Mouse (Mus musculus): ENCODE measurements around the gene Limd1.

The Limd1 gene

DNA sequence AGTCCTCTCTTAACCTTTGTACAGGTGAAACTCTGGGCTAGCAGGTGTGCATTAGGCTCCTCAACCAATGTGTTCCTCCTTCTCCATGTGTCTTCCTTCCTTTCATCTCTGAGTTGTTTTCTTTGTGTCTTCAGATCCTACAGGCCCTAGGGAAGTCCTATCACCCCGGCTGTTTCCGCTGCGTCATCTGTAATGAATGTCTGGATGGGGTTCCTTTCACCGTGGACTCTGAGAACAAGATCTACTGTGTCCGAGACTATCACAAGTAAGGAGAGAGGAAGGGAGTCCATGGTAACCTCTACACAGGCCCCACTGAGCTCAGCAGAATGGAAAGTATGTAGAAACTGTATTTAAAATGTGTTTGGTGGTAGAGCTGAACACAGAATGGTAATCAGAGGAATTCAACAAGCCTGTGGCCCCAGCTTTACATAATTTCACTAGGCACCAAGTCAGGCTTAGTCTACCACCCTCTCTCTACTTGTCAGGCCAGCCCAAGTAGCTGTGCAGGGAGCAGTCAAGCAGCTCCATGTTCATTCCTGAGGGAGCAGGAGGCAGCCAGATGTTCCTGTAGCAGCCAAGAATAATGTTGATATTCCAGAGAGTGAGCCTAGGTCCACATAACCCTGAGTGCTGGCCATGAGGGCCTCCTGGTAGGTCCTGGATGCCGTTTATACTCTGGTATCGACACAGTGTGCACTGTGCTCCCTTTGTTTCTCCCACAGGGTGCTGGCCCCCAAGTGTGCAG lies 38.3 kb downstream of the Limd1 start:
- DNase-seq (ENCODE audit: low spot score), result no peak

DNA sequence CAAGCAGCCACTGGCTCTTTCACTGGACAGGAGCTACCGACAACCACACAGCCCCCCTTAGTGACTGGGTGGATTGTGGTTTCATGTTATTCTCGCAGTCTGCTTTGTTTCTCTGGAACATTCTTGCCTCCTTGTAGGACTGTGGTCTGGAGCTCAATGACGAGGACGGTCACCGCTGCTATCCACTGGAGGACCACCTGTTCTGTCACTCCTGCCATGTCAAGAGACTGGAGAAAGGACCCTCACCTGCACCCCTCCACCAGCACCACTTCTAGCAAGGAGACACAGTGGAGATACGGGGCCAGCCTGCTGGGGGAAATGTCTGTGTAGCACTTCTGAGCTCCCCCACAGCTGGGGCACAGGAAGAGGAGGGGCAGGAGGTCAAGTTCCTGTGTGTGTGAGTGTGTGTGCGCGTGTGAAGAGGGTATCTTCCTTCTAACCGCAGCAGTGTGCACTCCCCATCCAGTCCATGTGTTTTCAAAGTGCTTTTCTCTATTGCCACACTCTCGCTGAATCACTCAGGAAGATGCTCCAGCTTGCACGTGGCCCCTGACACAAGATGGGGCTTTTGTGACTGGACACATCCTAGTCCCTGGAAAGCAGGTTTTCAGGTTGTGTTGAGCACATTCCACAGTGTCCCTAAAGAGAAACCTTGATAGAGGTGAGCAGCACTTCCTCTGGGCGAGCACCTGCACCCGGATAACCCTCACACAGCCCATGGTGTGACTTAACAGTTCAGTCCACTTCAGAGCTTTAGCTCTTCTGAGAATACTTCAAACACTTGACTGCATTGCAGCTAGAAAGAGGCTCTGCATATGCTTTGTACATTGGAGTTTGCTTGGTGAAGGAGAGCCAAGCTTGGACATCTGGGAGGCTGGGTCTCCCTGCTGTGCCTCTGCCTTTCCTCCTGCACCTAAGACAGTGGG lies 40.7 kb downstream of the Limd1 start:
- no peak for DNase-seq (ENCODE audit: low spot score)

DNA sequence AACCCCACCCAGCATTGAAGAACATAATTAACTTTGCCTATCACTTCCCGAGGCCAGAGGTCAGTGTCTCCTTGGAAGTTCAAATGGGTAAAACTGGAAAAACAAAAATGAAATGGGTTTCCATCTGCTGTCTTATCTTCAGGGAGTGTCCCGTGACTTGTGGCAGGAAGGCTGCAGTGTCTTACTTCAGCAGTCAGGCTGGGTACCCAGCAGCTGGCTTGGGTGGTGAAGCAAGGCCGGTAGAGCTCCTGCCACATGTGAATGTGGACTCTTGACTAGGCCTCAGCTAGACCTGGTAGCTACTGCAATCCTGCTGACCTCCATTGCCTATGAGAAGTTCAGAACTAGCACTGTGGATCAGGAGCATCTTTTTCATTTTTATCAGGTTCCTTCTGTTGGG lies 42.2 kb downstream of the Limd1 start:
- DNase-seq (ENCODE audit: low spot score), result no peak

DNA sequence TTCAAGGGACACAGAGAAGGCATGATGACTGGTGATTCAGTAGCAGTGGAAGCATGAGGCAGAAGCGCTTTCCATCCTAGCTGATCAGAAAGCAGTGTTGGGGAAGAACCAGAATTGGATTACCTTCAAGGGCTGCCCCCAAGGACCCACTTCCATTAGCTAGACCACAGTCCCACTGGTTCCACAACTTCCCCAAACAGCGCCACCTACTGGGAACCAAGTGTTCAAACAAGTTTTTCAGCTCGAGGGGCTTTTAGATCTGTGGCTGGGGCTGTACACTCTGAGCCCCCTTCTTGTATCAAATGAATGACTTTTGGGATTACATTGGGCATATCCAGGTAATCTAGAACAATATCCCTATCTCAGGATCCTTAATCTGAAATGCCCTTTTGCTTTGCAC lies 45.2 kb downstream of the Limd1 start:
- DNase-seq (ENCODE audit: low spot score), result no peak

DNA sequence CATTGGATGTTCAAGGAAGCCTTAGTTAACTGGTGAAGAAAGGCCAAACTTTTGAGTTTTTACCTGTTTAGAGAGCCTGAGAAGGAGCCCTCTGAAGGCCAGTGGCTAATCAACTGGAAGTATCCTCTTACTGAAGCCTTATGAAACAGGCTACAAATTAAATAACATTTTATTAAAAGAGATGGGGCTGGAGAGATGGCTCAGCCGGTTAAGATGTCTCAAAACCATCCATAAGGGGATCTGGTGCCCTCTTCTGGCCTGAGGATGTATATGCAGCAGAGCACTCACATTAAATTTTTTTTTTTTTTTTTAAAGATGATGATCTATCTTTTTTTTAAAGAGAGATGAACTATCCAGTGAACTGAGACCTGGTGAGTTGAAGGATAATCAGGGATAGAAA lies 46.6 kb downstream of the Limd1 start:
- DNase-seq (ENCODE audit: low spot score), result no peak

DNA sequence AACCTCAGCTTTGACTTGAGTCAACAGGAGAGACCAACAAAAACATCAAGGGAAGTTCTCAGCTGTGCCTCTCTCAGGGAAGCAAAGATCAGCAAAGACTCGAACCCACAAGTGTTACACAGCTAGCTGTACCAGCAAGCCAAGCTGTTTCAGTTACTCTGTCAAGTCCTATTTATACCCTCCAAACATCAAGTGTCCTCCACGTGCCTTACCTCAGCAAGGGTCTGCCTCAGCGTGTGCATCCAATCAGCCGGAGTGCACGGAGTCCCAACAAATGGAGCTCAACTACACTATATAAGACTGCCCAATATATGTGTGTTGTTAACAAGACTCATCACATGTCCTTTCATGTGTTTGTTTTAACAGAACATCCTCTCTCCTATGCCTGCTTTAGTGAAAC lies 48.0 kb downstream of the Limd1 start:
- no peak for DNase-seq (ENCODE audit: low spot score)

DNA sequence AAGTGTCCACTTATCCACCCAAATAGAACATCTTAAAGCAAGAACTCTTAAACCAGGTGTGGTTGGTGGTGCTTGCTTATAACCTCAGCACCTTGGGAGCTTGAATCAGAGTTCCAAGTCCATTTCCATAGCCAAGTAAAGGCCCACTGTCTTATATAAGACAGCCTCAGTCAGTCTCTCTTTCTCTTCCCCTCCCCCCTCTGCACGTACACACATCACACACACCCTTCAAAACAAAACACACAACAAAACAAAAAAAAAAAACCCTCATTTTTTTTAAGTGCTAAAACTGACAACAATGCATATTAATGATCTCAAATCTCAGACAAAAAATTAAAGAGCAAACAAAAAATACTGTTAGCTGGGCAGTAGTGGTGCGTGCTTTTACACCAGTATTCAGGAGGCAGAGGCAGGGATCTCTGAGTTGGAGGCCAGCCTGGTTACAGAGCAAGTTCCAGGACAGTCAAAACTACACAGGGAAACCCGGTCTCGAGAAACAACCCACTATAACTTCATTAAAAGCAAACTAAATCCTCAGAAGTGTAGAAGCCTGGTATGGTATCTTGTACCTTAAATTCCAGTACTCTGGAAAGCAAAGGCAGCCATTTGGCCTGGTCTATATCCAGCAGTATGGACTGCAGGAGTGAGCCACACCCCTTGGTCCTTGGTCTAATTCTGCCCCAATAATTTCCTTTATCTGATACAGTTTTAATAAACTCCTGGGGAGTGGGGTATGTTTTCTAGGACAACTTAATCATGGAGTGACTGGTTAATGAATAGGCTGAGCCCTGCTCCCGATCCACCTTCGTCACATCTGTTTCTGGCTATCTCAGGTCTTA lies 49.8 kb downstream of the Limd1 start:
- DNase-seq (ENCODE audit: low spot score), result no peak

DNA sequence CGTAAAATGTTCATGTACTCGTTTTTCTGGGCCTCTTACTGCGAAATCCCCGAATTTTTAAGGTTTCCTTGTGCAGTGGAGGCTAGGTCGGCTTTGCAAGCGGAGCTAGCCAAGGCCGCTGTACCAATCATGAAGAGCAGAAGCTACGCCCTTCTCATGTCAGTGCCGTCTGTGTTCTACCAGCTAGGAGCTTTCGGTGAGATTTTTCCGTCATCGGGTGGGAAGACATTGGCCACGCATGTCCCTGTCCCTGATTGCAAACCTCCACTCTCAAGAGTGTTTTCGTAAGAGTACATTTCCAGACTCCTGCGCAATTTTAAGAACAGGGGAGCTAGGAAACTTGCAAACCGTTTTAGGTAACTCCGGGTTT lies 50.4 kb downstream of the Limd1 start:
- DNase-seq (ENCODE audit: low spot score), result no peak

DNA sequence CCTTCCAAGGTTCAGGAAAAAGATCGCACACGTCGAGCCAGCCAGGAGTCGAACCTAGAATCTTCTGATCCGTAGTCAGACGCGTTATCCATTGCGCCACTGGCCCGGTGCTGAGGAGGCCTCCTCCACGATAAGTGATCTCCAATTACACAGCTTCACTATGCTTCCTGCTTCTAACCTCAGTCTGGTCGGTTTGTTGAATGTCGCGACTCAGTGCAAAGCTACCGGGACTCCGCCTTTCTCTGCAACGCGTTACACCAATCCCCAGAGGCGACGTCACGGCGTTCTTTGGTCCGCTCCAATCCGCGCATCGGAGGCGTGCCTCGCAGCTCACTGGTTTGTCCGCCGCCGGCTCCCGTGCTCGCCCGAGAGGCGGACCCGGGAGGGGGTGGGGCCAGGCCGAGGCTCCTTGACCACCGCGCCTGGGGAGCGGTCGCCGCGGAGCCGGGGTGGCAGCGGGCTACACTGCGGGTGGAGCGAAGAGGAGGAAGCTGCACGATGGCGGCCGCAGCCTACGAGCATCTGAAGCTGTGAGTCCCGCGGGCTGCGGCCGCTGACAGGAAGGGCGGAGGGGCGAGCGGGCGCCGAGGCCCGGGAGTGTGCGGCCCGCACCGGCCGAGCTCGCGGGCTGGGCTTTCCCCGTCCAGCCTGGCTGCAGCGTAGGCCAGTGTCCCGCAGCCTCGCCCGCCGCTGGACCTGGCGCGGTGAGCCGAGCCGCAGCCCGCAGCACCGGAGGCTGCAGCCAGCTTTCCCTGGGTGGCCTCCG lies 51.1 kb downstream of the Limd1 start, which contains the start of gene Sacm1l:
Gene Sacm1l (plus strand): TSS at position 368 of the 766 bp plus-strand sequence.
- peak; percentile 89 for DNase-seq (ENCODE audit: low spot score)

DNA sequence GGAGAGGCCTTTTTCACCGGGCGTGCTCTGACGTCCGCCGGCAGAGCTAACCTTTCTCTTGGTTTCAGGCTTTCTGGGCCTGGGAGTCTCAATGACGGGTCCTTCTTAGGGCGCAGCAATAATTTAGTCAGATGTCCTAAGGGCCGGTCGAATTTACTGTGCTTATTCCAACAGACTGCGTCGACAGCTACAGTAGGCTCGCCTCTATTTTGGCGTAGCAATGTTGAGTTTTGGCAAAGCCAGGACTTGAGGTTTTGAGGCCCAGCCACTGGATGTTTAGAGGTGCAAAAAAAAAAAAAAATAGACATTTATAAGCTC lies 51.6 kb downstream of the Limd1 start:
- DNase-seq (ENCODE audit: low spot score), result no peak

DNA sequence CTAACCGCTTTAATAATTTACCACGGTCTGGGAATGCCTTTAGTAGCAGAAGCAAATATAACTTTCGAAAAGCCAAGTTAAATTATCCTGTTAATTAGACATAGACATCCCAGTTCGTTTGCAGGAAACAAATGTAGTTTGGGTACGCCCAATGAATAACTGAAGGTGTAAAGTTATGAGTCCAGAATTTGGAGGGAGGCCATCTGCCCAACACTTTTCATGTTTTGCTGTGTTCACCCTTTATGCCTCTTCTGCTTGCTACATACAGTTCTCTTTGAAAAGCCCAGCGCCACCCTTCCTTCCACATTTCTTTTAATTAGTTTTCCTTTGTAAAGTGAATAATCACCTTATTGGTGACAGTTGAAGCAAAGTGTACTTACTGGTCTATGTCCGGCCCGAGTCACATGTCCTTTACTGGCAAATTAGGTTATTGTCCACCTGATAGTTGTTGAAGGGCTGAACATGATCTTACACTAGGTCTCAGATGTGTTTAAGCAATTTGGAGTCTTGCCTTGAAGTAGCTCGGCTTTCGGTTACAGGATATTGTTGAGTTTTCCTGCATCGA lies 52.1 kb downstream of the Limd1 start:
- no peak for DNase-seq (ENCODE audit: low spot score)

DNA sequence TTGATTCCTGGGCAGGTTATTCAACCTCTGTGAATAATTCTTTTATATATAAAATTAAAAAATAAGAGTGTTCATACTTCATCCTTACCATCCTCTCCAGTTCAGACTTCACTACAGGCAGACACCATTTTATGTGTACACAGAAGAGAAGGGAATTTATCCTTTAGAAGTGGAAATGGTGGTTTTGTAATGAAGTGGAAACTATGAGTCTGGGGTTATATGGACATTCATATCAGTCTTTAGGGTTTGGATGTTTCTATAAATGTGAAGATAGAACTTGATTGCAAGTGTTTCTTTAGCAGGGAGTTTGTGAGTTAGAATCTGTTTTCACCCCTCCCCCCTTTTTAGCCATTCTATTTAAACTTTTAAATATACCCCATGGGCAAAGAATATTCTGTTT lies 52.7 kb downstream of the Limd1 start:
- no peak for DNase-seq (ENCODE audit: low spot score)

DNA sequence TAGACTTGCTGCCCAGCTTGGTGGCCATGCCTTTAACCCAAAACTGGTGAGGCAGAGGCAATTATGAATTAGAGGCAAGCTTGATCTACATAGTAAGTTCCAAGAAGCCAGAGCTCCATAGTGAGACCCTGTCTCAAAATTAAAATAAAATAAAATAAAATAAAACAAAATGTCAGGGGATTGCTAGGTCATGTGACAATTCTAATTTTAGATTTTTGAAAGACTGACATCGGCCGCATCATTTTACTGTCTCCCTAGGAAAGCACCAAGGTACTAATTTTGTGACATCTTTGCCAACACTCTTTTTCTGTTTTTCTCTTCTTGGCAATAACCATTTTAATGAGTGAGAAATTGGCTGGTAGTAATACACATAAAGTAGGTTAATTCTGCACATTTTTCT lies 58.1 kb downstream of the Limd1 start:
- no peak for DNase-seq (ENCODE audit: low spot score)

DNA sequence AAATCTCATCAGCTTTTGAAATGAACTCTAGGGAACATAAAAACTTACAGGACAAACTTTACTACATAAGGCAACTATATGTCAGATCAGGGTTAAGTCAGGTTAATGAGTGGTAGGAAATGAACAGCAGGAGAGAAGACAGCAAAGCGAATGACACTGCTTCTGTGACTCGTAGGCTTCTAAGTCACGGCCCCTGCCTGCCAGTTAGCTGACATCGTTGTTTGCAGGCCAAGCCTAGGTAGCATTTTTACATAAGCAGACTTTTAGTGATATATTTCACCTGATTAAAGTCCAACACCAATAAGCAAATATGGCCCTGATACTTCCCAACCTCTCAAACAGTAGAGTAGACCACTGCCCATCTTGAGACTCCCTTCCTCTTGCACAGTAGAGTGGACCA lies 59.7 kb downstream of the Limd1 start:
- DNase-seq (ENCODE audit: low spot score), result no peak

DNA sequence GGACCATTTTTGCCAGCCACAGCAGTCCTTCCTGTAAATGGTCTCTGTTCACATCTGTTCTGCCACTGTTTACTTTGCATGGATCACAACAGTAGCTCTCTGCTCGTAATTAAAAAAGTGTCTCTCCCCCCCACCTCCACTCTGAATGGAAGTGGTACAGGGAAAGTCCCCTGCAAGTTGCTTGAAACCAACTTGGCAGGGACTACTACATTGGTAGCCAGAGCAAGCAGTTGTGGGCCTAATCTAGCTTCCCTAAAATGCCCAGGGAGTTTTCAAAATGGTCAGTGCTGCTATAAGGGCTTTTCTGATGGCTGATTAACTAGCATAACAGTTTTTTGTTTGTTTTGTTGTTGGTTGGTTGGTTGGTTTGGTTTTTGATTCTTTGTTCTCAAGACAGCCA lies 60.6 kb downstream of the Limd1 start:
- DNase-seq (ENCODE audit: low spot score), result no peak

DNA sequence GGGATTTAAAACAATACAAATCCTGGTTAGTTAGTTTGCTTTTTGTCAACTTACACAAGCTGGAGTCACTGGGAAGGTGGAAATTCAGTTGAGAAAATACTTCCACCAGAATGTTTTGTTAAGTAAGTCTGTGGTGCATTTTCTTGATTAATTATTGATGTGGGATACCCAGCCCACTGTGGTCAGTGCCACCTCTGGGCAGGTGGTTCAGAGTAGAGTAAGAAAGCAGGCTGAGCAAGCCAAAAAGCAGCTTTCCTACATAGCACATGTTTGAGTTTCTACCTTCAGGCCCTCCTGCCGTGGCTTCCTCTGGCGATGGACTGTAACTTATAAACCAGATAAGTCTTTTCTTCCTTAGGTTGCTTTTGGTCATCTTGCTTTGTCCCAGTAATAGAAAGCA lies 61.3 kb downstream of the Limd1 start:
- DNase-seq (ENCODE audit: low spot score), result no peak

DNA sequence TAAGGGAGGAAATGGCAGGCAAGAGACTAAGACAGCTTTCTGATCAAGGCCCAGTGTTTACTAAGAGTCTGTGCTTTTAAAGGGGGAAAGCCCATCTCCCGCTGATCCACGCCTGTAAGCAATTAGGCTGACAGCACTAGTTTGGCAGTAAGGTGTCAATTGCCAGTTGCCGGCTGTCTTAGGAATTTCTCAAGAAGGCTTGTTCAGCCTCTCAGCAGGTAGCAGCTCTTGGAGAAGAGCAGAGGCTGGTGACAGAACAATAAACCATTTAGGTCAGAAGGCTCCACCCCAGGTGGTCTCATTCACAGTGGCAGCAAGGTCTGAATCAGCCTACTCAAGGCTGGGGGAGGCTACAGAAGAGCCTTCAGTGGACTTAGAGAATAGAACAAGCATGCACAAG lies 76.1 kb downstream of the Limd1 start:
- DNase-seq (ENCODE audit: low spot score), result no peak

Measured in ovary, postnatal 10 days (tissue).